Mouse (Mus musculus): Measurements from ENCODE around the gene Bcl2. TPM values are rescaled to one million over a fixed set of nuclear protein-coding genes. Genes with fewer than 3 reads are reported as not detected.

Bcl2 gene
- polyA plus RNA-seq, 1 experiment from 2014 or later, result 11.9 TPM

- Histone ChIP-seq H3K4me1 (ENCODE audit: control insufficient read depth, insufficient read depth, low read length) (peaks cover 14% of the 10 kb centered on the region), H3K27ac (ENCODE audit: low read length) (no peak overlapping the region), H3K36me3 (ENCODE audit: control insufficient read depth, insufficient read depth, low read length) (no peaks in the 10 kb centered on the region), H3K4me3 (ENCODE audit: low read length) (no peak overlapping the region), H3K27me3 (replicated peaks; ENCODE audit: control insufficient read depth, insufficient read depth, low read length) (no peaks in the 10 kb centered on the region), H3K4me2 (ENCODE audit: low read depth, low read length) (no peak overlapping the region), H3K9ac (ENCODE audit: low read depth, low read length) (no peak overlapping the region), H3K9me3 (ENCODE audit: control insufficient read depth, low read length) (no peaks in the 10 kb centered on the region)
- ATAC-seq, result no peak
- WGBS, result 91% methylated on average over 4 of the region's 4 CpGs
Measured at GRCm38 (mm10) chr1:106601247-106601646, 112.8 kb downstream of the Bcl2 start.

GRCm38 (mm10) chr1:106600841-106601240 lies 113.2 kb downstream of the Bcl2 start:
- peaks cover 14% of the 10 kb centered on the region for H3K4me1 ChIP-seq (ENCODE audit: control insufficient read depth, insufficient read depth, low read length)
- no peaks in the 10 kb centered on the region for H3K9me3 ChIP-seq (ENCODE audit: control insufficient read depth, low read length)
- no peak overlapping the region for H3K9ac ChIP-seq (ENCODE audit: low read depth, low read length)
- H3K4me2 ChIP-seq (ENCODE audit: low read depth, low read length), result no peak overlapping the region
- H3K27me3 ChIP-seq (replicated peaks; ENCODE audit: control insufficient read depth, insufficient read depth, low read length), result no peaks in the 10 kb centered on the region
- no peak for ATAC-seq
- H3K27ac ChIP-seq (ENCODE audit: low read length), result no peak overlapping the region
- WGBS, result 82% methylated on average over 5 of the region's 5 CpGs
- H3K36me3 ChIP-seq (ENCODE audit: control insufficient read depth, insufficient read depth, low read length), result no peaks in the 10 kb centered on the region
- no peak overlapping the region for H3K4me3 ChIP-seq (ENCODE audit: low read length)

- 69% methylated on average over 2 of the region's 2 CpGs for WGBS
- Histone ChIP-seq H3K36me3 (ENCODE audit: control insufficient read depth, insufficient read depth, low read length) (no peaks in the 10 kb centered on the region), H3K4me1 (ENCODE audit: control insufficient read depth, insufficient read depth, low read length) (peaks cover 8% of the 10 kb centered on the region), H3K27me3 (replicated peaks; ENCODE audit: control insufficient read depth, insufficient read depth, low read length) (no peaks in the 10 kb centered on the region), H3K9ac (ENCODE audit: low read depth, low read length) (no peak overlapping the region), H3K4me3 (ENCODE audit: low read length) (no peak overlapping the region), H3K27ac (ENCODE audit: low read length) (no peak overlapping the region), H3K9me3 (ENCODE audit: control insufficient read depth, low read length) (no peaks in the 10 kb centered on the region), H3K4me2 (ENCODE audit: low read depth, low read length) (no peak overlapping the region)
- no peak for ATAC-seq
Measured at GRCm38 (mm10) chr1:106598292-106598583, 115.8 kb downstream of the Bcl2 start.

- Histone ChIP-seq H3K27me3 (replicated peaks; ENCODE audit: control insufficient read depth, insufficient read depth, low read length) (no peaks in the 10 kb centered on the region), H3K27ac (ENCODE audit: low read length) (no peak overlapping the region), H3K4me1 (ENCODE audit: control insufficient read depth, insufficient read depth, low read length) (peaks cover 3% of the 10 kb centered on the region), H3K4me2 (ENCODE audit: low read depth, low read length) (no peak overlapping the region), H3K36me3 (ENCODE audit: control insufficient read depth, insufficient read depth, low read length) (no peaks in the 10 kb centered on the region), H3K9me3 (ENCODE audit: control insufficient read depth, low read length) (no peaks in the 10 kb centered on the region), H3K4me3 (ENCODE audit: low read length) (no peak overlapping the region), H3K9ac (ENCODE audit: low read depth, low read length) (no peak overlapping the region)
- ATAC-seq, result no peak
- WGBS, result 69% methylated on average over 5 of the region's 5 CpGs
Measured at GRCm38 (mm10) chr1:106597575-106598291, 116.3 kb downstream of the Bcl2 start.

GRCm38 (mm10) chr1:106596380-106596779 lies 117.7 kb downstream of the Bcl2 start:
- Histone ChIP-seq H3K4me1 (ENCODE audit: control insufficient read depth, insufficient read depth, low read length) (peaks cover 3% of the 10 kb centered on the region; the same call in 1 of the 2 replicates), H3K27me3 (replicated peaks; ENCODE audit: control insufficient read depth, insufficient read depth, low read length) (no peaks in the 10 kb centered on the region), H3K36me3 (ENCODE audit: control insufficient read depth, insufficient read depth, low read length) (no peaks in the 10 kb centered on the region), H3K4me3 (ENCODE audit: low read length) (no peak overlapping the region), H3K27ac (ENCODE audit: low read length) (no peak overlapping the region), H3K4me2 (ENCODE audit: low read depth, low read length) (no peak overlapping the region), H3K9ac (ENCODE audit: low read depth, low read length) (no peak overlapping the region), H3K9me3 (ENCODE audit: control insufficient read depth, low read length) (no peaks in the 10 kb centered on the region)
- ATAC-seq, result peak; percentile 54; the same call in 1 of the 2 replicates
- WGBS, result 74% methylated on average over 1 of the region's 1 CpGs

GRCm38 (mm10) chr1:106595286-106595885 lies 118.7 kb downstream of the Bcl2 start:
- H3K4me1 ChIP-seq (ENCODE audit: control insufficient read depth, insufficient read depth, low read length), result peaks cover 8% of the 10 kb centered on the region
- H3K27me3 ChIP-seq (replicated peaks; ENCODE audit: control insufficient read depth, insufficient read depth, low read length), result no peaks in the 10 kb centered on the region
- no peak overlapping the region for H3K27ac ChIP-seq (ENCODE audit: low read length)
- H3K36me3 ChIP-seq (ENCODE audit: control insufficient read depth, insufficient read depth, low read length), result no peaks in the 10 kb centered on the region
- ATAC-seq, result no peak
- 88% methylated on average over 6 of the region's 6 CpGs for WGBS
- no peak overlapping the region for H3K4me2 ChIP-seq (ENCODE audit: low read depth, low read length)
- no peaks in the 10 kb centered on the region for H3K9me3 ChIP-seq (ENCODE audit: control insufficient read depth, low read length)
- no peak overlapping the region for H3K4me3 ChIP-seq (ENCODE audit: low read length)
- H3K9ac ChIP-seq (ENCODE audit: low read depth, low read length), result no peak overlapping the region

- Histone ChIP-seq H3K27ac (ENCODE audit: low read length) (peak overlapping the region; percentile 59; the same call in 1 of the 2 replicates), H3K36me3 (ENCODE audit: control insufficient read depth, insufficient read depth, low read length) (no peaks in the 10 kb centered on the region), H3K27me3 (replicated peaks; ENCODE audit: control insufficient read depth, insufficient read depth, low read length) (no peaks in the 10 kb centered on the region), H3K4me3 (ENCODE audit: low read length) (no peak overlapping the region), H3K4me2 (ENCODE audit: low read depth, low read length) (no peak overlapping the region), H3K9ac (ENCODE audit: low read depth, low read length) (no peak overlapping the region), H3K4me1 (ENCODE audit: control insufficient read depth, insufficient read depth, low read length) (peaks cover 30% of the 10 kb centered on the region), H3K9me3 (ENCODE audit: control insufficient read depth, low read length) (no peaks in the 10 kb centered on the region)
- ATAC-seq, result peak; percentile 51
- 45% methylated on average over 2 of the region's 2 CpGs for WGBS
Measured at GRCm38 (mm10) chr1:106591180-106591774, 122.8 kb downstream of the Bcl2 start.

GRCm38 (mm10) chr1:106589141-106589540 lies 124.9 kb downstream of the Bcl2 start:
- Histone ChIP-seq H3K4me2 (ENCODE audit: low read depth, low read length) (no peak overlapping the region), H3K4me1 (ENCODE audit: control insufficient read depth, insufficient read depth, low read length) (peaks cover 37% of the 10 kb centered on the region), H3K36me3 (ENCODE audit: control insufficient read depth, insufficient read depth, low read length) (no peaks in the 10 kb centered on the region), H3K9ac (ENCODE audit: low read depth, low read length) (no peak overlapping the region), H3K9me3 (ENCODE audit: control insufficient read depth, low read length) (no peaks in the 10 kb centered on the region), H3K27me3 (replicated peaks; ENCODE audit: control insufficient read depth, insufficient read depth, low read length) (no peaks in the 10 kb centered on the region), H3K4me3 (ENCODE audit: low read length) (no peak overlapping the region), H3K27ac (ENCODE audit: low read length) (no peak overlapping the region)
- 40% methylated on average over 2 of the region's 2 CpGs for WGBS
- no peak for ATAC-seq

GRCm38 (mm10) chr1:106587866-106588470 lies 126.1 kb downstream of the Bcl2 start:
- Histone ChIP-seq H3K9me3 (ENCODE audit: control insufficient read depth, low read length) (no peaks in the 10 kb centered on the region), H3K27me3 (replicated peaks; ENCODE audit: control insufficient read depth, insufficient read depth, low read length) (no peaks in the 10 kb centered on the region), H3K4me2 (ENCODE audit: low read depth, low read length) (peak overlapping the region; percentile 0; the same call in 1 of the 2 replicates), H3K27ac (ENCODE audit: low read length) (peak overlapping the region; percentile 72), H3K4me3 (ENCODE audit: low read length) (no peak overlapping the region), H3K9ac (ENCODE audit: low read depth, low read length) (no peak overlapping the region), H3K36me3 (ENCODE audit: control insufficient read depth, insufficient read depth, low read length) (no peaks in the 10 kb centered on the region), H3K4me1 (ENCODE audit: control insufficient read depth, insufficient read depth, low read length) (peaks cover 42% of the 10 kb centered on the region)
- no peak for ATAC-seq
- 61% methylated on average over 4 of the region's 4 CpGs for WGBS
